Mouse (Mus musculus) heart, adult 2 months (tissue): Measurements from ENCODE around the gene Uroc1.

Experiments
- CTCF ChIP-seq: fragments of 200-600 bp; IDR thresholded peaks from 2 replicates; pipeline ENCODE4 v1.8.1; 2022; ENCODE audit warnings: antibody characterized with exemption, mild to moderate bottlenecking, moderate library complexity
- EP300 ChIP-seq: fragments of 200-500 bp; IDR thresholded peaks from 2 replicates; pipeline ENCODE4 v1.6.1; 2011; ENCODE audit warnings: low read depth, low read length, control low read depth; ENCODE audit not compliant: insufficient read depth

DNA sequence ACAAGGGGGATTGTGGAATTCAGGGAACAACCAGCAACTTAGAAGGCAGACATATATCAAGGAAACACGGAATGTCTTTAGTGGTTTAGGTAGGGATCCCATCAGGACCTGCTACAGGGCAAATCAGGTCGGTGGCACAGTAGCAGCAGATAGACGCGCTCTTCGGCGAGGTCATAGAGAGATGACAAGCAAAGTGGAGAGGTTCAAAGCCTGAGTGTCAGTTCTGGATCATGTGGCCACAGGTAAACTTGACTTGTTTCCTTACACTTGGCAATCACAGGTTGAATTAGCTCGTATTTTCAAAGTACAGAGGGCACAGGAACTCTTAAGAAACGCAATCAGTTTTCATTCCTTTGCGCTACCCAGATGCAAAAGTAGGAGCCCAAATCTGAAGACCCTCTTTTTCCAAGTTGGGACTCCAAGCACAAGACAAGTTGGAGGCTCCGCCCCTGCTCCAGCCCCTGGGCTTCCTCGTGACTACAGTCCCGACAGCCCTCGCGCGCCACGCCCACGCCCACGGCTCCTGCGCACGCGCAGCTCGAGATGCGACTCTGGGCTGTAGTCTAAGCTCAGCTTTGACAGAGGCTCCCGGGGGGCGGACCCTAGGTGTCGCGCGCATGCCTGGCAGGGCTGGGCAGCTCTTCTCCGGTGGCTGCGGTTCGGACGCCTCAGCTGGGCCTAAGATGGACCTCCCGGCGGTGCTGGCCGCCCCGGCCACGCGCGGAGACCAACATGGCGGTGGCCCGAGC lies 36.1 kb downstream of the Uroc1 start, which contains the start of gene Zxdc:
- TF ChIP-seq CTCF = no peak
- no peak for TF ChIP-seq EP300
